9 mouse cellular contexts compared by ENCODE assay signal in genomic region chr19:21714278-21714883, GRCm38 (mm10).
DNase-seq lines count a peak whose midpoint lies in the region; ATAC-seq and TF ChIP-seq lines count a peak whose summit lies in the region.
"Had no signal": no experiment of that assay in that cellular context is flagged by ENCODE, and none has a peak within 500 bp of the region (broad histone marks: within the 10 kb centered on the region; RNA-seq: fewer than 3 reads in every experiment).

No protein-coding gene starts in this region.

- DNase-seq in gastrocnemius, adult 2 months, result no peak
- no peak for DNase-seq in gastrocnemius, postnatal 36 days
- no peak for DNase-seq in midbrain, embryonic 14.5 days
- DNase-seq in forebrain, postnatal 0 days, result no peak
- DNase-seq in cerebellum, adult 2 months, result no peak

- no peak overlapping the region for H3K9ac ChIP-seq in midbrain, embryonic 14.5 days (replicated peaks; ENCODE audit: low read length)
- no peak overlapping the region for H3K9ac ChIP-seq in midbrain, embryonic 15.5 days
- H3K9ac ChIP-seq in forebrain, postnatal 0 days, result no peak overlapping the region

- intact Hi-C loops in gastrocnemius, adult 2 months (cut with DNase I), result no loop called here
- intact Hi-C loops in gastrocnemius, postnatal 36 days (cut with DNase I), result no loop called here

- no peaks in the 10 kb centered on the region for H3K4me1 ChIP-seq in midbrain, embryonic 14.5 days (ENCODE audit: control insufficient read depth, insufficient read depth, low read length)
- no peaks in the 10 kb centered on the region for H3K4me1 ChIP-seq in midbrain, embryonic 15.5 days
- H3K4me1 ChIP-seq in forebrain, postnatal 0 days (ENCODE audit: insufficient read depth), result no peaks in the 10 kb centered on the region
- H3K4me1 ChIP-seq in cerebellum, adult 2 months (ENCODE audit: control insufficient read depth, insufficient read depth, low read length), result peaks cover 3% of the 10 kb centered on the region; the same call in 1 of the 2 replicates

- ATAC-seq in midbrain, embryonic 14.5 days (ENCODE audit: low FRiP score, low TSS enrichment), result no peak
- ATAC-seq in midbrain, embryonic 15.5 days (replicated peaks), result no peak
- ATAC-seq in common myeloid progenitor, adult 5-6 weeks (replicated peaks; ENCODE audit: low read depth, poor library complexity, severe bottlenecking), result peak; percentile 30; the same call in 1 of the 2 replicates
- peak; percentile 56 for ATAC-seq in monocyte, adult 5-6 weeks (replicated peaks; ENCODE audit: insufficient number of reproducible peaks, low FRiP score, low TSS enrichment, poor library complexity, severe bottlenecking)
- ATAC-seq in forebrain, postnatal 0 days, result no peak

- no peak for TF ChIP-seq CTCF in gastrocnemius, adult 2 months (IDR thresholded peaks at IDR 0.05)
- TF ChIP-seq CTCF in forebrain, postnatal 0 days (IDR thresholded peaks at IDR 0.05; ENCODE audit: low read depth), result no peak
- TF ChIP-seq CTCF in cerebellum, adult 2 months (IDR thresholded peaks at IDR 0.05; ENCODE audit: borderline replicate concordance, insufficient read depth, low read depth, low read length), result no peak

- no peak overlapping the region; the same call in 1 of the 2 replicates for H3K27ac ChIP-seq in gastrocnemius, adult 2 months
- H3K27ac ChIP-seq in midbrain, embryonic 14.5 days (replicated peaks; ENCODE audit: low read depth, low read length), result no peak overlapping the region
- H3K27ac ChIP-seq in midbrain, embryonic 15.5 days, result no peak overlapping the region
- no peak overlapping the region; the same call in 1 of the 2 replicates for H3K27ac ChIP-seq in forebrain, postnatal 0 days (ENCODE audit: low read depth, low read length)
- no peak overlapping the region for H3K27ac ChIP-seq in cerebellum, adult 2 months (ENCODE audit: insufficient read depth, low read length)

- WGBS in midbrain, embryonic 14.5 days, result 83% methylated on average over 10 of the region's 10 CpGs
- WGBS in midbrain, embryonic 15.5 days, result 77% methylated on average over 10 of the region's 10 CpGs
- WGBS in forebrain, postnatal 0 days, result 75% methylated on average over 10 of the region's 10 CpGs
- 76% methylated on average over 10 of the region's 10 CpGs for WGBS in cerebellum, adult 2 months

- 0 out of 2 replicates have a peak overlapping the region, but pooled peaks have one; percentile 5 for H3K4me2 ChIP-seq in midbrain, embryonic 14.5 days (ENCODE audit: low read length)
- no peak overlapping the region for H3K4me2 ChIP-seq in midbrain, embryonic 15.5 days
- no peak overlapping the region for H3K4me2 ChIP-seq in forebrain, postnatal 0 days (ENCODE audit: low read depth)
- H3K4me2 ChIP-seq: heart, embryonic 11.5 days had no signal

- no peaks in the 10 kb centered on the region for H3K36me3 ChIP-seq in midbrain, embryonic 14.5 days (ENCODE audit: control insufficient read depth, insufficient read depth, low read length)
- no peaks in the 10 kb centered on the region for H3K36me3 ChIP-seq in midbrain, embryonic 15.5 days (replicated peaks)
- no peaks in the 10 kb centered on the region for H3K36me3 ChIP-seq in forebrain, postnatal 0 days (ENCODE audit: insufficient read depth)

- TF ChIP-seq POLR2A in cerebellum, adult 2 months (IDR thresholded peaks at IDR 0.05; ENCODE audit: borderline replicate concordance, insufficient read depth, low read length), result no peak

- H3K27me3 ChIP-seq in midbrain, embryonic 14.5 days (ENCODE audit: control insufficient read depth, insufficient read depth, low read length), result no peaks in the 10 kb centered on the region
- no peaks in the 10 kb centered on the region for H3K27me3 ChIP-seq in midbrain, embryonic 15.5 days (replicated peaks)
- H3K27me3 ChIP-seq in forebrain, postnatal 0 days (ENCODE audit: insufficient read depth, low read length), result no peaks in the 10 kb centered on the region
- no peaks in the 10 kb centered on the region for H3K27me3 ChIP-seq in cerebellum, adult 2 months (ENCODE audit: control insufficient read depth, insufficient read depth, low read length)

- no peaks in the 10 kb centered on the region for H3K9me3 ChIP-seq in midbrain, embryonic 14.5 days (ENCODE audit: control insufficient read depth, low read length)
- no peaks in the 10 kb centered on the region for H3K9me3 ChIP-seq in midbrain, embryonic 15.5 days
- H3K9me3 ChIP-seq in forebrain, postnatal 0 days (ENCODE audit: low read length), result no peaks in the 10 kb centered on the region

- H3K4me3 ChIP-seq in gastrocnemius, adult 2 months, result peak overlapping the region; percentile 38; the same call in 1 of the 2 replicates
- no peak overlapping the region for H3K4me3 ChIP-seq in midbrain, embryonic 14.5 days (replicated peaks; ENCODE audit: low read depth, low read length)
- no peak overlapping the region for H3K4me3 ChIP-seq in midbrain, embryonic 15.5 days
- no peak overlapping the region for H3K4me3 ChIP-seq in forebrain, postnatal 0 days (ENCODE audit: low read depth, low read length)
- H3K4me3 ChIP-seq in cerebellum, adult 2 months (replicated peaks; ENCODE audit: insufficient read depth, low read depth, low read length), result no peak overlapping the region

Comparison
In these comparisons a context has a peak if more than half of its experiments do, and no peak if none do; other contexts are left out.
1. ATAC-seq: peak in common myeloid progenitor, adult 5-6 weeks (single experiment) and monocyte, adult 5-6 weeks (single experiment); none in midbrain, embryonic 14.5 days (single experiment), midbrain, embryonic 15.5 days (single experiment) and forebrain, postnatal 0 days (single experiment).